Mouse (Mus musculus) spleen, adult 10 weeks (tissue): ENCODE measurements around the gene Hpcal1. TPM values are rescaled to one million over a fixed set of nuclear protein-coding genes. Genes with fewer than 3 reads are reported as not detected.

Source experiments
- polyA plus RNA-seq: library from polyadenylated mRNA; stranded (reverse); fragments of 350-450 nt; fragmentation: Illumina TruSeq; extraction: RNeasy Lipid Tissue Mini Kit (QIAGEN cat#74804); gene quantifications from one replicate; pipeline ENCODE4 v1.2.3, GENCODE M21; 2015; ENCODE audit warnings: low replicate concordance; ENCODE audit not compliant: insufficient read depth

Hpcal1 gene
- 39.1 TPM for polyA plus RNA-seq

GRCm38 (mm10) chr12:17690564-17691281 is at the start of gene Hpcal1:
Gene Hpcal1 (plus strand): TSS chr12:17690856.

Other genes with a start within 250 kb of the Hpcal1 start
- 150 TPM for gene Odc1, start 146.1 kb upstream of the Hpcal1 start, polyA plus RNA-seq